14 mouse cellular contexts compared by ENCODE assay signal in the genomic region with DNA sequence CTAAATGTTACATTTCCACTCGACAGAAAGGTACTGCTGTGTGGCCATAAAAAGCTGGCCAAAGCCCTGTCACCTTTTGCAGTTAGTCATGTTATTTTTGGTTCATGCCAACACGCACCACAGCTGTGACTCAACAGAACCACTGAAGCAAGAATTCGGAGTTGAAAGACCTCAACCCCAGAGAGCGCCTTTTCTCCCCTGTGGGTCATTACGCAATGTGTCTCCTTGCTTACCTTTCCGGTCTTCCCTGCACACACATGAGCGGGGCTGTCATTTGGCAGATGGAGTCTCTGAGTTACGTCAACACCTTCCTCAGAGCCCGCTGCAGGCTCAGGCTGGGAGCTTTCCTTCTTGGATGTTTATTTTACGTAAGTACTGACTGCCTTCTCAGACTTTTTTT. TPM values are rescaled to one million over a fixed set of nuclear protein-coding genes. Genes with fewer than 3 reads are reported as not detected.
DNase-seq lines count a peak whose midpoint lies in the region; ATAC-seq and TF ChIP-seq lines count a peak whose summit lies in the region.
"Had no signal": no experiment of that assay in that cellular context is flagged by ENCODE, and none has a peak within 500 bp of the region (broad histone marks: within the 10 kb centered on the region; RNA-seq: fewer than 3 reads in every experiment).

No protein-coding gene starts in this region.

- H3K79me2 ChIP-seq in liver, adult 2 months (ENCODE audit: control insufficient read depth, insufficient read depth, low read length), result no peaks in the 10 kb centered on the region
- no peaks in the 10 kb centered on the region; the same call in 1 of the 2 replicates for H3K79me2 ChIP-seq in CH12.LX (replicated peaks; ENCODE audit: control insufficient read depth, extremely low read depth, insufficient read depth, poor library complexity, severe bottlenecking)

- TF ChIP-seq EP300 in CH12.LX (IDR thresholded peaks at IDR 0.05; ENCODE audit: low read length), result peak; percentile 73

- in situ Hi-C loops in CH12.LX (cut with MboI; ENCODE audit: low pct_ligation_motif_present, low pct_unique_long_range_greater_than_20kb, low sequenced_read_pairs), result no loop called here

- no peak for ATAC-seq in heart, embryonic 12.5 days (ENCODE audit: insufficient number of reproducible peaks, low FRiP score)
- ATAC-seq in liver, embryonic 12.5 days, result no peak
- peak; percentile 35 for ATAC-seq in granulocyte monocyte progenitor cell, adult 5-6 weeks (replicated peaks; ENCODE audit: poor library complexity, severe bottlenecking)
- ATAC-seq: hindbrain, embryonic 16.5 days had no signal

- 19% methylated on average over 10 of the region's 10 CpGs for WGBS in heart, embryonic 12.5 days
- 39% methylated on average over 10 of the region's 10 CpGs for WGBS in heart, embryonic 10.5 days
- WGBS in liver, adult 2 months, result 22% methylated on average over 10 of the region's 10 CpGs
- 51% methylated on average over 10 of the region's 10 CpGs for WGBS in liver, embryonic 12.5 days (ENCODE audit: insufficient replicate concordance)

- peaks cover 18% of the 10 kb centered on the region for H3K4me1 ChIP-seq in heart, embryonic 12.5 days (replicated peaks)
- H3K4me1 ChIP-seq in heart, embryonic 10.5 days, result peaks cover 12% of the 10 kb centered on the region
- H3K4me1 ChIP-seq in liver, adult 2 months (ENCODE audit: control insufficient read depth, insufficient read depth, low read length), result peaks cover 2% of the 10 kb centered on the region; the same call in 1 of the 2 replicates
- H3K4me1 ChIP-seq in liver, embryonic 12.5 days, result no peaks in the 10 kb centered on the region
- H3K4me1 ChIP-seq in CH12.LX (ENCODE audit: control insufficient read depth in 1 of 2, insufficient read depth in 2 of 2), result peaks cover 3 to 36% of the 10 kb centered on the region in 2 experiments; a peak in 2 of 4 replicates
- H3K4me1 ChIP-seq: neural tube, embryonic 13.5 days had no signal

- H3K36me3 ChIP-seq in heart, embryonic 12.5 days, result no peaks in the 10 kb centered on the region
- no peaks in the 10 kb centered on the region for H3K36me3 ChIP-seq in heart, embryonic 10.5 days
- no peaks in the 10 kb centered on the region for H3K36me3 ChIP-seq in liver, adult 2 months (ENCODE audit: control insufficient read depth, insufficient read depth, low read length)
- H3K36me3 ChIP-seq in liver, embryonic 12.5 days, result no peaks in the 10 kb centered on the region
- H3K36me3 ChIP-seq in CH12.LX (replicated peaks in 1 of 2; ENCODE audit: control insufficient read depth in 1 of 2, insufficient read depth in 1 of 2, low read length in 1 of 2), result no peaks in the 10 kb centered on the region
- H3K36me3 ChIP-seq: midbrain, embryonic 12.5 days; neural tube, embryonic 13.5 days had no signal

- H3K4me2 ChIP-seq in heart, embryonic 12.5 days, result peak overlapping the region; percentile 43
- no peak overlapping the region for H3K4me2 ChIP-seq in liver, embryonic 12.5 days
- H3K4me2 ChIP-seq in CH12.LX (ENCODE audit: insufficient read depth, low read depth, poor library complexity, severe bottlenecking), result peak overlapping the region; percentile 24
- H3K4me2 ChIP-seq: midbrain, embryonic 12.5 days; neural tube, embryonic 13.5 days had no signal

- no peak; the same call in 1 of the 2 replicates for TF ChIP-seq RAD21 in CH12.LX (IDR thresholded peaks at IDR 0.05; ENCODE audit: low read depth, low read length)

- no peak overlapping the region for H3K4me3 ChIP-seq in heart, embryonic 12.5 days
- H3K4me3 ChIP-seq in heart, embryonic 10.5 days, result no peak overlapping the region
- no peak overlapping the region for H3K4me3 ChIP-seq in liver, adult 2 months (ENCODE audit: insufficient read depth, low read depth, low read length)
- no peak overlapping the region for H3K4me3 ChIP-seq in liver, embryonic 12.5 days
- peak overlapping the region; percentile 5 to 40 (median 7) for H3K4me3 ChIP-seq in CH12.LX (replicated peaks in 1 of 3; ENCODE audit: low read depth in 2 of 3, low read length in 2 of 3, poor library complexity in 1 of 3)
- H3K4me3 ChIP-seq: midbrain, embryonic 12.5 days; neural tube, embryonic 13.5 days had no signal

- H3K9ac ChIP-seq in heart, embryonic 12.5 days, result no peak overlapping the region
- no peak overlapping the region for H3K9ac ChIP-seq in liver, adult 2 months (ENCODE audit: low read depth, low read length)
- H3K9ac ChIP-seq in liver, embryonic 12.5 days, result no peak overlapping the region
- peak overlapping the region; percentile 19 for H3K9ac ChIP-seq in CH12.LX (ENCODE audit: insufficient read depth, low read depth)
- H3K9ac ChIP-seq: liver, embryonic 14.5 days; midbrain, embryonic 12.5 days; neural tube, embryonic 13.5 days had no signal

- TF ChIP-seq CTCF in liver, adult 2 months (IDR thresholded peaks at IDR 0.05; ENCODE audit: low read depth, low read length), result no peak
- TF ChIP-seq CTCF in CH12.LX (conservative IDR thresholded peaks at IDR 0.05 in 1 of 2, IDR thresholded peaks at IDR 0.05 in 1 of 2; ENCODE audit: low read depth in 2 of 2, low read length in 2 of 2), result no peak

- H3K27me3 ChIP-seq in heart, embryonic 12.5 days (replicated peaks), result no peaks in the 10 kb centered on the region
- H3K27me3 ChIP-seq in heart, embryonic 10.5 days (ENCODE audit: insufficient read depth, poor library complexity, severe bottlenecking), result no peaks in the 10 kb centered on the region
- no peaks in the 10 kb centered on the region for H3K27me3 ChIP-seq in liver, adult 2 months (ENCODE audit: control insufficient read depth, insufficient read depth, low read length)
- H3K27me3 ChIP-seq in liver, embryonic 12.5 days (replicated peaks), result no peaks in the 10 kb centered on the region
- no peaks in the 10 kb centered on the region for H3K27me3 ChIP-seq in CH12.LX (replicated peaks)
- H3K27me3 ChIP-seq: midbrain, embryonic 12.5 days; neural tube, embryonic 13.5 days had no signal

- H3K9me3 ChIP-seq in heart, embryonic 12.5 days (replicated peaks), result peaks cover 4% of the 10 kb centered on the region; the same call in 1 of the 2 replicates
- no peaks in the 10 kb centered on the region for H3K9me3 ChIP-seq in heart, embryonic 10.5 days
- H3K9me3 ChIP-seq in liver, embryonic 12.5 days (replicated peaks), result no peaks in the 10 kb centered on the region
- H3K9me3 ChIP-seq in CH12.LX (replicated peaks; ENCODE audit: low read length), result peaks cover 5% of the 10 kb centered on the region
- H3K9me3 ChIP-seq: midbrain, embryonic 12.5 days; neural tube, embryonic 13.5 days had no signal

- TF ChIP-seq POLR2A in liver, adult 2 months (IDR thresholded peaks at IDR 0.05; ENCODE audit: extremely low read depth, insufficient read depth, low read length), result no peak
- TF ChIP-seq POLR2A in CH12.LX (IDR thresholded peaks at IDR 0.05; ENCODE audit: low read depth, low read length), result 0 out of 2 replicates have a peak, but pooled peaks have one; percentile 22

- dilution Hi-C loops in CH12.LX (cut with MboI; ENCODE audit: extremely low pct_ligation_motif_present, extremely low pct_unique_long_range_greater_than_20kb, low sequenced_read_pairs), result no loop called here

- no peak for DNase-seq in heart, embryonic 10.5 days (ENCODE audit: low spot score)
- peak; percentile 94 for DNase-seq in liver, adult 2 months (ENCODE audit: extremely low read depth, low read depth, low spot score)
- peak; percentile 83 for DNase-seq in CH12.LX (ENCODE audit: extremely low read depth)
- DNase-seq in retina, postnatal 1 day, result no peak
- DNase-seq in spleen, postnatal 14 days (ENCODE audit: low spot score in 2 of 2), result no peak
- DNase-seq: cerebellum, adult 18-20 months; right cerebral cortex, postnatal 25 days had no signal

- no peak overlapping the region for H3K27ac ChIP-seq in heart, embryonic 12.5 days (ENCODE audit: poor library complexity, severe bottlenecking)
- no peak overlapping the region; the same call in 1 of the 2 replicates for H3K27ac ChIP-seq in heart, embryonic 10.5 days
- H3K27ac ChIP-seq in liver, adult 2 months (replicated peaks; ENCODE audit: insufficient read depth, low read depth, low read length), result peak overlapping the region; percentile 46
- no peak overlapping the region for H3K27ac ChIP-seq in liver, embryonic 12.5 days
- peak overlapping the region; percentile 72 for H3K27ac ChIP-seq in CH12.LX (ENCODE audit: insufficient read depth, low read depth)
- H3K27ac ChIP-seq: liver, embryonic 14.5 days; midbrain, embryonic 12.5 days; neural tube, embryonic 13.5 days had no signal

TF ChIP-seq in CH12.LX, 34 proteins besides CTCF, POLR2A, EP300 and RAD21 (continues in another document):
- TF ChIP-seq SIN3A (IDR thresholded peaks at IDR 0.05; ENCODE audit: low read length) (peak; percentile 88), TBP (conservative IDR thresholded peaks at IDR 0.05; ENCODE audit: low read depth, low read length) (no peak), HCFC1 (IDR thresholded peaks at IDR 0.05; ENCODE audit: low read depth, low read length) (peak; percentile 28), ELF1 (IDR thresholded peaks at IDR 0.05; ENCODE audit: low read depth, low read length) (peak; percentile 39; the same call in 1 of the 2 replicates), ETS1 (conservative IDR thresholded peaks at IDR 0.05; ENCODE audit: low read depth, low read length) (peak; percentile 96), JUND (conservative IDR thresholded peaks at IDR 0.05; ENCODE audit: low read depth, low read length) (peak; percentile 53; the same call in 1 of the 2 replicates), MXI1 (IDR thresholded peaks at IDR 0.05; ENCODE audit: low read depth, low read length) (peak; percentile 92), BHLHE40 (IDR thresholded peaks at IDR 0.05; ENCODE audit: low read depth, low read length) (peak; percentile 80), MAX (IDR thresholded peaks at IDR 0.05; ENCODE audit: low read length) (peak; percentile 78), MEF2A (IDR thresholded peaks at IDR 0.05; ENCODE audit: borderline replicate concordance, low read depth, low read length) (peak; percentile 95), ZNF384 (IDR thresholded peaks at IDR 0.05; ENCODE audit: low read depth, low read length) (peak; percentile 35; the same call in 1 of the 2 replicates), MYC (IDR thresholded peaks at IDR 0.05; ENCODE audit: low read depth, low read length) (peak; percentile 80), JUN (IDR thresholded peaks at IDR 0.05; ENCODE audit: insufficient read depth, low read depth, low read length) (peak; percentile 40)

RNA-seq across cellular contexts. Expression of gene Bmp6, which starts 24.6 kb away (rescaled TPM):
- polyA plus RNA-seq in heart, embryonic 12.5 days (2016; fragmentation: Nextera tagmentation; extraction: Ambion mirVana), result 4.6 and 4.7 TPM in 2 replicates
- polyA plus RNA-seq in heart, embryonic 10.5 days (2016; fragmentation: Nextera tagmentation; extraction: Ambion mirVana), result 1.1 and 2.1 TPM in 2 replicates
- 2.9 and 4.0 TPM in 2 replicates for total RNA-seq in liver, adult 2 months (2014; rRNA removed)
- 2.6 and 3.3 TPM in 2 replicates for polyA plus RNA-seq in liver, adult 2 months (2012; rRNA removed)
- polyA plus RNA-seq in liver, embryonic 12.5 days (2016; fragmentation: Nextera tagmentation; extraction: Ambion mirVana), result 0.51 and 0.91 TPM in 2 replicates
- total RNA-seq in CH12.LX (2012; rRNA removed) (2.8 and 3.5 TPM in 2 replicates), CH12.LX (2014; rRNA removed) (0.16 TPM in 2 replicates)
- polyA plus RNA-seq in CH12.LX (2012; ENCODE audit: insufficient read length, low read depth), result 0.38 and 0.77 TPM in 2 replicates
- total RNA-seq in granulocyte monocyte progenitor cell, adult 5-6 weeks (2014; fragmentation: Nextera tagmentation), result not detected in 2 replicates
- not detected in 2 replicates for total RNA-seq in granulocyte monocyte progenitor cell, adult 5-6 weeks (2017)

Comparison
In these comparisons a context has a peak if more than half of its experiments do, and no peak if none do; other contexts are left out.
1. H3K27ac ChIP-seq: peak in liver, adult 2 months (single experiment) and CH12.LX (single experiment); none in heart, embryonic 12.5 days (single experiment), heart, embryonic 10.5 days (single experiment) and liver, embryonic 12.5 days (single experiment).
2. H3K4me3 ChIP-seq: peak in CH12.LX (3 of 3); none in heart, embryonic 12.5 days (single experiment), heart, embryonic 10.5 days (single experiment), liver, adult 2 months (single experiment) and liver, embryonic 12.5 days (single experiment).
3. DNase-seq: peak in liver, adult 2 months (single experiment) and CH12.LX (single experiment); none in heart, embryonic 10.5 days (single experiment), retina, postnatal 1 day (single experiment) and spleen, postnatal 14 days (0 of 2).